Mouse (Mus musculus): ENCODE measurements around the gene Ranbp17. TPM values are rescaled to one million over a fixed set of nuclear protein-coding genes. Genes with fewer than 3 reads are reported as not detected.
A peak's percentile ranks its signal among the peaks of the same experiment; 100 is the strongest.

Gene Ranbp17
- polyA plus RNA-seq, 1 experiment from 2014 or later = 6.8 TPM

DNA sequence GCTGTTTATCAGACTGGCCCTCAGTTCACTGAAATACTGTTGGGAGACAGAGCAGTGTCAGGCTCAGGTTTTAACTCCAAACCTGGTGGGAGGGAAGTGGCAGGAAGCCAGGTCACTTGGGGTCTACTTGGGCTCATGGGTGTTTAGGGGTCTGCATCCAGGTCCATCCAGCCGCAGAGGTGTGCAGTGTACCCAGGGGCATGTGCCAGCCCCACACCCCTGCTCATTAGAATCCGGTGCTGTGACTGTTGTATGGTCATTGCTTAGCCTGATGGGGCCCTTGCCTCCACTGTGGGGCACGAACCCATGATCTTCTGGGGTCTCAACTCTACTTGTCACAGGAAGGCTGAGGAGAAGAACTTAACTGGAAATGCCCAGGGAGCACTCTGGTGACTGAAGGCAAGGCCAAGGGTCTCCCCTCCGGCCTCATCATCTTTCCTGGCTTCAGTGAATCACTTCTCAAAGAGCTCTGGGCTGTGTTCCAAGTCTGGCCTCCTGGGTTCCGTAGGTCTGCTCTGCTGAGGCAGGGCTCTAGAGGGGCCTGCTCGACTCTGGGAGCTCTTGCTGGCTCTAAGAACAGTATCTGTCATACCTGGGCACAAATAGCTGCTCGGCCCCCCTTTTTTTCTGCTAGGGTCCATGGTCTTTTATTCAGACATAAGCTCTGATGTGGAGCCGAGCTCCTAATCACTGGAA, 296.0 kb downstream of the Ranbp17 start:
- no peaks in the 10 kb centered on the region for H3K27me3 ChIP-seq (replicated peaks; ENCODE audit: control insufficient read depth, insufficient read depth, low read length)
- H3K4me2 ChIP-seq (ENCODE audit: low read length) = no peak overlapping the region
- peak; percentile 58 for DNase-seq (ENCODE audit: low spot score)
- no peak overlapping the region for H3K27ac ChIP-seq (ENCODE audit: low read depth)
- no peak overlapping the region for H3K9ac ChIP-seq (ENCODE audit: low read length)
- H3K9me3 ChIP-seq (ENCODE audit: control insufficient read depth, low read length) = no peaks in the 10 kb centered on the region
- ATAC-seq (replicated peaks; ENCODE audit: low FRiP score, low TSS enrichment, low read depth) = no peak
- H3K4me1 ChIP-seq (replicated peaks; ENCODE audit: control insufficient read depth, insufficient read depth, low read length) = peaks cover 9% of the 10 kb centered on the region
- WGBS = 58% methylated on average over 8 of the region's 8 CpGs
- H3K36me3 ChIP-seq (ENCODE audit: control insufficient read depth, insufficient read depth, low read length) = no peaks in the 10 kb centered on the region
- no peak overlapping the region for H3K4me3 ChIP-seq (ENCODE audit: low read depth, low read length)

DNA sequence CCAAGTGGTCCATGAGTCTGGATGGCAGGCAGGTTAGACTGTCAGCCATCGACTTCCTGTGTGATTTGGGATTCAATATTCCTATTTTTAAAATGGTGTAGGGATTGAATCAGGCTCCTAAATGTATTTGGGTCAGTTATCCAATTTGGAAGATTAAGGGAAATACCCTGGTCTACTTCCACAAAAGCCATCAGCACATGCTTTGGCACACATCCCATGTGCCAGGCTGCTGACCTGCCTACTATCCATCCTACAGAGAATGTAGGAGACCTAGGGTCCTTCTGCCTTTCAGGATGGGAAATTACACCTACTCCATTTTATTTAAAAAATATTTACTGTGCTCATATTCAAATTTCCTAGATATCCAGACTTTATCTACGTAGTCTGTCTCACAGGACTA, 306.1 kb downstream of the Ranbp17 start:
- Histone ChIP-seq H3K9me3 (ENCODE audit: control insufficient read depth, low read length) (no peaks in the 10 kb centered on the region), H3K27me3 (replicated peaks; ENCODE audit: control insufficient read depth, insufficient read depth, low read length) (peaks cover 61% of the 10 kb centered on the region), H3K4me1 (replicated peaks; ENCODE audit: control insufficient read depth, insufficient read depth, low read length) (peaks cover 4% of the 10 kb centered on the region; the same call in 1 of the 2 replicates), H3K36me3 (ENCODE audit: control insufficient read depth, insufficient read depth, low read length) (no peaks in the 10 kb centered on the region), H3K4me2 (ENCODE audit: low read length) (no peak overlapping the region), H3K4me3 (ENCODE audit: low read depth, low read length) (no peak overlapping the region), H3K9ac (ENCODE audit: low read length) (no peak overlapping the region), H3K27ac (ENCODE audit: low read depth) (no peak overlapping the region)
- ATAC-seq (replicated peaks; ENCODE audit: low FRiP score, low TSS enrichment, low read depth) = no peak
- no peak for DNase-seq (ENCODE audit: low spot score)
- 87% methylated on average over 2 of the region's 2 CpGs for whole genome bisulfite sequencing

DNA sequence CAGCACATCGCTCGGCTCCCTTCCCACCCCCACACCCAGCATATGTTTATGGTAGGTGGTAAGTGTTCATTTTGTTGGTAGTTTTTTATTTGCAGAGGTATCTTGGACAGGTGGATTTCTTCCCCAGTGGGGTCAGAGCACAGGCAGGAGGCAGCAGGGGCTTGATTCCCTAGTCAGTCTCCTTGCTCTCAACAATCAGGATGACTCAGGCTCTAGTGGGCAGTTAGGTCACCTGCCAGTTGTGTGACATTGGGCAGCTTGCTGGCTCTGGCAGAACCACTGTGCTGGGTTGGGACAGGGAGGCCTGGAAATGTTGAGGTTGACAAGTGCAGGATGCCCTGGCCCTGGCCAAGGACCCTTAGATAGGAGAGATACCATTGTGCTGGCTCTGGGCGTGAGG, 308.6 kb downstream of the Ranbp17 start:
- Histone ChIP-seq H3K4me3 (ENCODE audit: low read depth, low read length) (no peak overlapping the region), H3K27me3 (replicated peaks; ENCODE audit: control insufficient read depth, insufficient read depth, low read length) (peaks cover 85% of the 10 kb centered on the region), H3K9ac (ENCODE audit: low read length) (no peak overlapping the region), H3K4me1 (replicated peaks; ENCODE audit: control insufficient read depth, insufficient read depth, low read length) (peaks cover 15% of the 10 kb centered on the region; the same call in 1 of the 2 replicates), H3K4me2 (ENCODE audit: low read length) (no peak overlapping the region), H3K9me3 (ENCODE audit: control insufficient read depth, low read length) (no peaks in the 10 kb centered on the region), H3K27ac (ENCODE audit: low read depth) (no peak overlapping the region), H3K36me3 (ENCODE audit: control insufficient read depth, insufficient read depth, low read length) (no peaks in the 10 kb centered on the region)
- DNase-seq (ENCODE audit: low spot score) (peak; percentile 72), ATAC-seq (replicated peaks; ENCODE audit: low FRiP score, low TSS enrichment, low read depth) (no peak)
- WGBS = 10% methylated on average over 3 of the region's 3 CpGs

DNA sequence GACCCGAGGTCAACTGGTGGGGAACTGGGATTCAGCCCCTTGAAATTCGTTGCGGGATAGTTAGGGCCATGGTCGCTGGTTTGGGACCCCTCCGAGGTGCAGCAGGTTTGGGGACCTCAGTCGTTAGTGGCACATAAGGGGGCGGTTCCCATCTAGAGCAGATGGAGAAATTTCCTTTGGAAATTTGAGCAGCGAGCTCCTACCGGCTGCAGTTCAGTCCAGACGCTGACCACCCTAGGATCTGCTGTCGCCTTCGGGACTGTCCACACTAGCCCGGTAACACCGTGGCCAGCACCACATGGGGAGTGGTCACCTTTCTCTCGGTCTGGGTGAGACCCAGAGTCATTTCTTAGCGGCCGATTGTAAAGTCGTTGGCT, 309.2 kb downstream of the Ranbp17 start:
- Histone ChIP-seq H3K36me3 (ENCODE audit: control insufficient read depth, insufficient read depth, low read length) (no peaks in the 10 kb centered on the region), H3K9me3 (ENCODE audit: control insufficient read depth, low read length) (no peaks in the 10 kb centered on the region), H3K27me3 (replicated peaks; ENCODE audit: control insufficient read depth, insufficient read depth, low read length) (peaks cover 89% of the 10 kb centered on the region), H3K4me2 (ENCODE audit: low read length) (no peak overlapping the region), H3K4me1 (replicated peaks; ENCODE audit: control insufficient read depth, insufficient read depth, low read length) (peaks cover 15% of the 10 kb centered on the region; the same call in 1 of the 2 replicates), H3K9ac (ENCODE audit: low read length) (no peak overlapping the region), H3K27ac (ENCODE audit: low read depth) (no peak overlapping the region), H3K4me3 (ENCODE audit: low read depth, low read length) (0 out of 2 replicates have a peak overlapping the region, but pooled peaks have one; percentile 22)
- DNase-seq (ENCODE audit: low spot score) = peak; percentile 77
- no peak for ATAC-seq (replicated peaks; ENCODE audit: low FRiP score, low TSS enrichment, low read depth)
- 1% methylated on average over 18 of the region's 18 CpGs for WGBS

DNA sequence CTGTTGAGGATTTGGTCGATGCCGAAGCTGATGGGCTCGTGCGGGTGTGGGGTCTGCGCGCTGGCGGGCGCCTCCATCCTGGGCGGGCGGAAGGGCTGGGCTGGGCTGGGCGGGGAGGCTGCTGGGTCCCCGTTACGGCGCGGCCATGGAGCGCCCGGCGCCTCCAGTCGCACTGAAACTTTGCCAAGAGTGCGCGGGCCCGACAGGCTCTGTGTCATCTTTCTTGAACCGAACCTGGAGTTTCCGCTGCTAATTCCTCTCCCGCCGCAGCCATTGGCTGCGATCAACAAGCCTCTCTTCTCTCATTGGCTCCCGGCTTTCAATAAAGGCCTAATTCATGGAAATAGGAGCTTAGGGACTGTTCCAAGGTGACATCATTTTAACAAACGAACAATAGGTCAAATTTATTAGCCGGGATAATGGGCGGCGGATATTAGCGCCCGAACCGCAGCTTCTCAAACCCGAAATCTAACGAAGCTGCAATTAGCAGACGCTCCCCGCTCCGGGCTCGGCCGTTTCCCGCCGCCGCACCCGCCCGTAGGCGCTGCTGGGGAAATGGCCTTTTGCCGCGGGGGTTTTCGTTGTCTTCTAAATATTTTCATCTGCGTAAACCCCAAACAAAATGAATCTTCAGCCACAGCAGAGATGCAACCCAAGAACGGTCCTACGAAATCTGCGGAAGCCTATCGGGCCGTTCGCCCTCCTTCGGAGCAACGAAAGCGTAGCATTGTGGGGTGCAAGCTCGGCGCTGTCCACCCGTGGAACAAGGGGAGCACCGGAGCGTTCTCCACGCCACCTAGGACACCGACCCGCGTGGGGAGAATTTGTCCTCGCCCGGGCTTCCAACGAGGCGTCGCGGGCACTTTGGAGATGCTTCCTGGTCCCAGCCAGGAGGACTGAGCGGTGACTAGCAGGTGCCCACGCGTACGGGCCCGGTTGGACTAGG, 309.9 kb downstream of the Ranbp17 start, which contains the start of gene Tlx3:
Gene Tlx3 (minus strand): TSS at position 207 of the 946 bp plus-strand sequence.
- DNase-seq (ENCODE audit: low spot score) = peak; percentile 85
- ATAC-seq (replicated peaks; ENCODE audit: low FRiP score, low TSS enrichment, low read depth) = peak; percentile 24; the same call in 1 of the 2 replicates

DNA sequence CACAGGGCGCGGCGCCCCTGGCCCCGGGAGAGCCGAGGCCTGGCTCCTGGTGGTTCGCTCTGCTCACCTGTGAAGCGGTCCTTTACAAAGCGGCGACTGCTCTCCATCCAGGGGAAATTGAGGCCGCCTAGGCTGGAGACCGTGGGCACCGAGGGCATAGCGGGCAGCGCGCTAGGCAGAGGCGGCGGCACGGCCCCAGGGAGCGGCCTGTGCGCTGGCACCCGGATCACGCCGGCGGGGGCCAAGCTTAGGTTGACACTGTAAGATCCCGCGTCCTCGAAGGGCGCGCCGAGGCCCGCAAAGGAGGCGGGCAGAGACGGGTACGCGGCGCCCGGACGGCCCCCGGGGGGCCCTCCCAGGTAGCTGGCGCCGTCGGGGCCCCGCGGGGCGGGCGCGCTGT, 310.6 kb downstream of the Ranbp17 start:
- peaks cover 99% of the 10 kb centered on the region for H3K27me3 ChIP-seq (replicated peaks; ENCODE audit: control insufficient read depth, insufficient read depth, low read length)
- H3K4me1 ChIP-seq (replicated peaks; ENCODE audit: control insufficient read depth, insufficient read depth, low read length) = peaks cover 15% of the 10 kb centered on the region; the same call in 1 of the 2 replicates
- 2% methylated on average over 43 of the region's 47 CpGs for WGBS
- H3K9me3 ChIP-seq (ENCODE audit: control insufficient read depth, low read length) = no peaks in the 10 kb centered on the region
- DNase-seq (ENCODE audit: low spot score) (peak; percentile 72), ATAC-seq (replicated peaks; ENCODE audit: low FRiP score, low TSS enrichment, low read depth) (no peak)
- no peaks in the 10 kb centered on the region for H3K36me3 ChIP-seq (ENCODE audit: control insufficient read depth, insufficient read depth, low read length)
- peak overlapping the region; percentile 22 for H3K4me3 ChIP-seq (ENCODE audit: low read depth, low read length)
- no peak overlapping the region for H3K9ac ChIP-seq (ENCODE audit: low read length)
- H3K27ac ChIP-seq (ENCODE audit: low read depth) = no peak overlapping the region
- peak overlapping the region; percentile 39 for H3K4me2 ChIP-seq (ENCODE audit: low read length)

More for the DNA sequence above, 309.9 kb downstream of the Ranbp17 start, which contains the start of gene Tlx3:
- H3K4me1 ChIP-seq (replicated peaks; ENCODE audit: control insufficient read depth, insufficient read depth, low read length) = peaks cover 15% of the 10 kb centered on the region; the same call in 1 of the 2 replicates
- no peaks in the 10 kb centered on the region for H3K9me3 ChIP-seq (ENCODE audit: control insufficient read depth, low read length)
- peak within 1 kb of the TSS; percentile 22 for H3K4me3 ChIP-seq (ENCODE audit: low read depth, low read length)
- H3K9ac ChIP-seq (ENCODE audit: low read length) = no peak within 1 kb of the TSS
- peak within 1 kb of the TSS; percentile 39 for H3K4me2 ChIP-seq (ENCODE audit: low read length)
- no peak within 1 kb of the TSS for H3K27ac ChIP-seq (ENCODE audit: low read depth)
- peaks cover 95% of the 10 kb centered on the region for H3K27me3 ChIP-seq (replicated peaks; ENCODE audit: control insufficient read depth, insufficient read depth, low read length)
- H3K36me3 ChIP-seq (ENCODE audit: control insufficient read depth, insufficient read depth, low read length) = no peaks in the 10 kb centered on the region
- WGBS = 1% methylated on average over 75 of the region's 81 CpGs

DNA sequence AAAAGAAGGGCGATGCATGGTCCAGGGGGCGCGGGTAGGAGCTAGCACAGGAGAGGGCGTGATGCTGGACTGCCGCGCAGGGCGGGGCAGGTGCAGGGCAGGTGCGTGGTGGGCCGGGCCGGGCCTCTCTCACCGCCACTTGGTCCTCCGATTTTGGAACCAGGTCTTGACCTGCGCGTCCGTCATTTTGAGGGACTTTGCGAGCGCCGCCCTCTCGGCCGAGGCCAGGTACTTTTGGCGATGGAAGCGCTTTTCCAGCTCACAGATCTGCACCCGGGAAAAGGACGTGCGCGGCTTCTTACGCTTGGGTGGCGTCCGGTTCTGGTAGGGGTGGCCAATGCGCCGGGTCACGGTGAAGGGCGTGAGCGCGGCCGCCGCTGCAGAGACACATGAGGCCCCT, 311.2 kb downstream of the Ranbp17 start:
- Histone ChIP-seq H3K36me3 (ENCODE audit: control insufficient read depth, insufficient read depth, low read length) (no peaks in the 10 kb centered on the region), H3K9me3 (ENCODE audit: control insufficient read depth, low read length) (no peaks in the 10 kb centered on the region), H3K4me2 (ENCODE audit: low read length) (no peak overlapping the region), H3K27me3 (replicated peaks; ENCODE audit: control insufficient read depth, insufficient read depth, low read length) (peaks cover 100% of the 10 kb centered on the region), H3K4me3 (ENCODE audit: low read depth, low read length) (no peak overlapping the region), H3K27ac (ENCODE audit: low read depth) (no peak overlapping the region), H3K4me1 (replicated peaks; ENCODE audit: control insufficient read depth, insufficient read depth, low read length) (peaks cover 15% of the 10 kb centered on the region; the same call in 1 of the 2 replicates), H3K9ac (ENCODE audit: low read length) (no peak overlapping the region)
- ATAC-seq (replicated peaks; ENCODE audit: low FRiP score, low TSS enrichment, low read depth) (no peak), DNase-seq (ENCODE audit: low spot score) (no peak)
- whole genome bisulfite sequencing = 1% methylated on average over 37 of the region's 37 CpGs

DNA sequence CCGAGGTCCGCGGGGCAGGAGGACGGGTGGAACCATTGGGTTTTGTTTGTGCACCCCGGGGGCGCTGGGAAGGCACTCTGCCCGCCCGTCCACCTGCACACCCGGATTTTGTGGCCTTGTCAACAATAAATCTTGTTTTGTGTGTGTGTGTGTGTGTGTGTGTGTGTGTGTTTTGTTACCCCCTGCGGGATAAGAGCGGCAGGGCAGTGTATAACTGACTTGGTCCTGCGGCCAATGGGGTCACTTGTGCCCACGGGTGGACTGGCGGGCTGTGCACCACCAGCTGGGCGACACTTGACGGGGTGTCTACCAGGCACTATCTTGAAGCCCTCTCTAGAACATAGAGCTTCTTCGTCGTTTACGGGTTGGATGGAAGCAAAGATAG, 311.9 kb downstream of the Ranbp17 start:
- H3K4me1 ChIP-seq (replicated peaks; ENCODE audit: control insufficient read depth, insufficient read depth, low read length) = peaks cover 15% of the 10 kb centered on the region; the same call in 1 of the 2 replicates
- H3K27me3 ChIP-seq (replicated peaks; ENCODE audit: control insufficient read depth, insufficient read depth, low read length) = peaks cover 100% of the 10 kb centered on the region
- WGBS = 2% methylated on average over 19 of the region's 19 CpGs
- no peak for DNase-seq (ENCODE audit: low spot score)
- no peak overlapping the region for H3K27ac ChIP-seq (ENCODE audit: low read depth)
- 0 out of 2 replicates have a peak, but pooled peaks cover 3% of the 10 kb centered on the region for H3K9me3 ChIP-seq (ENCODE audit: control insufficient read depth, low read length)
- H3K9ac ChIP-seq (ENCODE audit: low read length) = no peak overlapping the region
- peak overlapping the region; percentile 48 for H3K4me2 ChIP-seq (ENCODE audit: low read length)
- H3K4me3 ChIP-seq (ENCODE audit: low read depth, low read length) = peak overlapping the region; percentile 26; the same call in 1 of the 2 replicates
- H3K36me3 ChIP-seq (ENCODE audit: control insufficient read depth, insufficient read depth, low read length) = no peaks in the 10 kb centered on the region
- ATAC-seq (replicated peaks; ENCODE audit: low FRiP score, low TSS enrichment, low read depth) = 0 out of 2 replicates have a peak, but pooled peaks have one; percentile 4
